Mouse (Mus musculus): ENCODE results near the gene Kdm5b. TPM values are rescaled to one million over a fixed set of nuclear protein-coding genes. Genes with fewer than 3 reads are reported as not detected.
"Not testable (repeated sequence)": the region's sequence is repeated elsewhere in the genome, so short reads cannot be mapped to it uniquely, and the experiment has no call there.

The Kdm5b gene
- total RNA-seq (2017), result 22.2 to 37.2 TPM (median 32.1 TPM) in 3 replicates

DNA sequence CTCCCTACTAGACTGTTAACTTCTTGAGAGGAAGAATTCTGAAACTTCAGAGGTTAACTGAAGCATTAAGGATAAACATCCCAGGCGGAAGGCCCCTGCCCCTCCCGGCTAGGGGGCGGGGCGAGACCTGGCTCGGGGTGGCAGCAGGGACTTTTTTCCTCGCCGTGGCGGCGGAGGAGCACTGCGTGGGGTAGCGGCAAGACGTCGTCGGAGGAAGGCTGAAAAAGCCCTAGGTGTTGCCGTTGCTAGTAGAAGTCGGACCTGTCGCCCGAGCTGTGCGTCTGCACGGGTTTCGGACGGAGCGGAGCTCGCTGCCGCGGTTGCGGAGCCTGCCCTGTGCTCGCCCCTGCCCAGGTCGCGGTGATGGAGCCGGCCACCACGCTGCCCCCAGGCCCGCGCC is at the start of gene Kdm5b:
Kdm5b (plus strand) TSS at position 196 of the 400 bp plus-strand sequence.
- ATAC-seq (replicated peaks; ENCODE audit: insufficient number of reproducible peaks, low FRiP score, low TSS enrichment, poor library complexity, severe bottlenecking), result peak; percentile 38; the same call in 1 of the 2 replicates

GRCm38 (mm10) chr1:134512183-134512582 is 47.8 kb upstream of the Kdm5b start:
- no peak for ATAC-seq (replicated peaks; ENCODE audit: insufficient number of reproducible peaks, low FRiP score, low TSS enrichment, poor library complexity, severe bottlenecking)

DNA sequence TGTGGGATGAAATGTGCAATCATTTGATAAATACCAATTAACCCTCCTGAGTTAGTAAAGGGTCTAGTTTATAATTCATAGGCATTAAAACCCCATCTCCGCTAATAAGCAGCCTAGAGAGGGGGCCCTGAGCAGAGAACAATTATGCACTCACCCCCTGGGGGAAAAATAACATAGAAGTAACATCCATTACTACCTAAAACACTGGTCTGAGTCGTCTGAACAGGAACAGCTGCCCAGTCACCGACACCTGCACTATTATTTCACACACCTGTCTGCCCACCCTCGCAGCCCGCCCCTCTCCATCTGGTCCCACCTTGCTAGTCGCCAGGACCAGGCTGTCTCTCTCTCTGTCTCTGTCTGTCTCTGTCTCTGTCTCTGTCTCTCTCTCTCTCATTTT is 47.4 kb upstream of the Kdm5b start:
- ATAC-seq (replicated peaks; ENCODE audit: insufficient number of reproducible peaks, low FRiP score, low TSS enrichment, poor library complexity, severe bottlenecking), result no peak

DNA sequence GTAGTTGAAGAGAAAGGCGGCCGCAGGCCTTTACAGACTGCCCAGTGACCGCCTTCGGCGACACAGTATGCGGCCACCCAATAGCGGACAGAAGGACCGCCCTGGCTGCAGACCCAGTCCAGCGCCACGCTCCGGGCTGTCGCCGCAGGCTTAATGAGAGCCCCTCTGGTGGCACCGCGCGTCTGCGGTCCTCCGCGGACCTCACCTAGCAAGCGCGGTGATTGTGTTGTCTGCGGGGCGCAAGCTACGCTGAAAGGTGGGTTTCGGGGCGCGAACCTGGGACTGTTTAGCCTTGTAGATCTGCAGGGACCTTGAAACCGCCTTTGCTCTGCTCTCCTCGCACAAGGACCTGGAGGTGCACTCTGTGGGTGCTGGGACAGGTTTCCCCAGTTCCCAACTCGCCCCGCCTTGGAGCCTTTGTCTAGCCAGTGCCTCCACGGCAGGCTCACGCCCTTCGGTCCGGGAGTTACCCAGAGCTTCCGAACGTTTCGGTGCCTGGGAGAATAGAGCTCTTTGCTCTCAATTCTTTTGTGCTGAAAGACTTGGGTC is 46.6 kb upstream of the Kdm5b start:
- ATAC-seq (replicated peaks; ENCODE audit: insufficient number of reproducible peaks, low FRiP score, low TSS enrichment, poor library complexity, severe bottlenecking), result no peak

GRCm38 (mm10) chr1:134513876-134514590 is 45.9 kb upstream of the Kdm5b start:
- ATAC-seq (replicated peaks; ENCODE audit: insufficient number of reproducible peaks, low FRiP score, low TSS enrichment, poor library complexity, severe bottlenecking), result no peak

GRCm38 (mm10) chr1:134515891-134516290 is 44.1 kb upstream of the Kdm5b start:
- ATAC-seq (replicated peaks; ENCODE audit: insufficient number of reproducible peaks, low FRiP score, low TSS enrichment, poor library complexity, severe bottlenecking), result no peak

DNA sequence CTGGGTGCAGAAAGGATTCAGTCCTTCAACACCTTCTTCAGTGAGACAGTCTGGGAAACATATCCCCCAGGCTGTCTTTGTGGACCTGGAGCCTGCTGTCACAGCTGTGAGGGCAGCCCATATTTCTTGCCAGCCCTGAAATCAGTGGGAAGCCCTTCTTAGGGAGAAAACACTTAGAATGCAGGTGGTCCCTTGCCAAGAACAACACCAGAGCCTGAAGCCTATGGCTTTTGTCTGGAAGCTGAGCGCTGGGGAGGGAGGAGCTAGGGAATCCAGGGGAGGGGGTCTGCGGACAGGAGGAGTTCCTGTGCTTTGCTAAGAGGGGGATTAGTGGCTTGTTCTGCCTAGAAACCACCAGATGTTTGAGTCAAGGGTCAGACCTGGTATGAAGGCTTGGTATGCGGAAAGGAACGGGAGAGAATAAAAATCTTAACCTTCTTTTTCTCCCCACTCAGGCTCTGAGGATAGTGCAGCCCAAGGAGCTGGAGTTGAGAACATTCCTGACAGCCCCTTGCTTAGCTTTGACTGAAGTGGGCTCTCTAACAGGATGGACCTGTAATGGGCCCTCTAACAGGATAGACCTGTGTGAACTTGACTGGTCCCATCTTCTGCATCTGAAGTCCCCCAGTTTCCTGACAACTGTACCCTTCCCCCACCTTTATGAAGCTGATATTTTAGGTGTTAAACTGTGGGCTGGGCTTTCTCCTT is 43.3 kb upstream of the Kdm5b start:
- no peak for ATAC-seq (replicated peaks; ENCODE audit: insufficient number of reproducible peaks, low FRiP score, low TSS enrichment, poor library complexity, severe bottlenecking)

GRCm38 (mm10) chr1:134517841-134518240 is 42.1 kb upstream of the Kdm5b start:
- ATAC-seq (replicated peaks; ENCODE audit: insufficient number of reproducible peaks, low FRiP score, low TSS enrichment, poor library complexity, severe bottlenecking), result not testable (repeated sequence)

DNA sequence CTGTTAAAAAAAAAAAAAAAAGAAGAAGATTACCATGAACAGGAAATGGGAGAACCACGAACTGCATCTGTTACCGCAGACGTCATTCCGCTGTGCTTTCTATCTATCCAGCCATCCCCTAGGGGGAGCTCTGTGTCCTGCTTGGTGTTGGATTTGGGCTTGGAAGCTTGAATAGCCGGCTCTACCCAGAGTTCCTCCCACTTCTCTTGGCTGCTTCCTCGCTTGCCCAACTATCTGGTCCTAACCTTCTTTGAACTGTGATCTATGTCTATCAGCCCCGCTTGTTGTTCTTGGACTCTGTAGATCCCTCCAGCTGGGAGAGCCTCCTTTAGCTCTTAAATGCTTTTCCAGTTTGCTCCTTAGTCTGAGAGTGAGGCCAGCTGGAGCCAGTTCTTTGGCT is 41.3 kb upstream of the Kdm5b start:
- ATAC-seq (replicated peaks; ENCODE audit: insufficient number of reproducible peaks, low FRiP score, low TSS enrichment, poor library complexity, severe bottlenecking), result peak; percentile 80

DNA sequence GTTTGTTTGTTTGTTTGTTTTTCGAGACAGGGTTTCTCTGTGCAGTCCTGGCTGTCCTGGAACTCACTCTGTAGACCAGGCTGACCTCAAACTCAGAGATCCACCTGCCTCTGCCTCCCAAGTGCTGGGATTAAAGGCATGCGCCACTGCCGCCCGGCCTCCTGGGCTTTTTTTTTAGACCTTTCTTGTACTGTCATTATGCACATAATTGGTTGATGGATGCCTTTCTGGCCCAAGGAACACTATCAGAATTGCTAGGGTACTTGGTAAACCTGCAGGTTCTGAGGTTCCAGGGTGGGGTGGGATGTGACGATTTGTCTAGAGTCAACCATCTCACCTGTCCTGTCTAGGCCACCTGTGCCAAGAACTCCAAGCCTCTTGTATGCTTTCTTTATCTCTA is 40.8 kb upstream of the Kdm5b start:
- ATAC-seq (replicated peaks; ENCODE audit: insufficient number of reproducible peaks, low FRiP score, low TSS enrichment, poor library complexity, severe bottlenecking), result not testable (repeated sequence)

DNA sequence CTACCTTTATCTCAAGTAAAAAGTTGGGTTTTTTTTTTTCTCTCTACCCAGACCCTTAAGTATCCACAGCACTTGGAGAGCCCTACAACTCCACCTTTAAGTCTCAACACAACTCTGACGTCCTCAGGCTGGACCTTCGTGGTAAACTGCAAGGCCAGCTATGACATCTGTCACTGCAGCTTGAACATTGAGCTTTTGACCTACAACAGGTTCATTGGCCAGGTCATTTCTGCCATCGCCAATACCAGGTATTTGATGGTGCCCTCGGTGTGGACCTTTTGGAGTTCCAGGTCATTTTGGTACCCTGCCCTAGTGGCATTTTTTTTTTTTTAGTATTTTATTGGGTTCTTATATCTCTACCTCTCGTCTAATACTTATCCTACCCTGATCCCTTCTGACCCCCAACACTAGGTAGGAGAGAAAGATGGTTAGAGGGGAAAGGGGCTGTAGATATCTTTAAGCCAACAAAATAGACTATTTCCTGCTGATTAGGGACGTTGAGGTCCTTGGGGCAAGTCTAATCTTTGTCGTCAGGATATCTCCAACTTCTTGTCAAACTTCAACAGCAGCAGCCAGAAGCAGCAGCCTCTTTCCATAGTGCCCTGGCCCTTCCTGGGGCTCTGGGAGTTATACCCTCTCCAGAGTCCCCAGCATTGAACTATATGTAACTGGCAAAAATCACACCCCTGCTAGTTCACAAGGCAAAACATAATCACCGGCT is 39.8 kb upstream of the Kdm5b start:
- ATAC-seq (replicated peaks; ENCODE audit: insufficient number of reproducible peaks, low FRiP score, low TSS enrichment, poor library complexity, severe bottlenecking), result no peak

GRCm38 (mm10) chr1:134521163-134521562 is 38.8 kb upstream of the Kdm5b start:
- ATAC-seq (replicated peaks; ENCODE audit: insufficient number of reproducible peaks, low FRiP score, low TSS enrichment, poor library complexity, severe bottlenecking), result no peak

DNA sequence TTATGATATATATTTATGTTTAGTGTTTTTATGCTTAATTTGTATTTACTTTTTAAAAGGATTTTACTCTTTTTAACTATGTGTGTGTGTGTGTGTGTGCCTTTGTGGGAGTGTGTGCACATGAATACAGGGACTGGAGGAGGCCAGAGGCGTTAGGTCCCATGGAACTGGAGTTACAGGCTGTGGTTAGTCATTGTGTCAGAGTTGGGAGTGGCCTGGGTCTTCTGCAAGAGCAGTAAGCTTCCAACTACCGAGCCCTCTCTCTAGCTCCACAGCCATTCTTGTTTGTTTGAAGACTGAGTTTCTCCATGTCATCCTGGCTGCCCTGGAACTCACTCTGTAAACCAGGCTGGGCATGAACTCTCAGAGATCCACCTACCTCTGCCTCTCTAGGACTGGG is 37.6 kb upstream of the Kdm5b start:
- no peak for ATAC-seq (replicated peaks; ENCODE audit: insufficient number of reproducible peaks, low FRiP score, low TSS enrichment, poor library complexity, severe bottlenecking)

GRCm38 (mm10) chr1:134524424-134524823 is 35.5 kb upstream of the Kdm5b start:
- ATAC-seq (replicated peaks; ENCODE audit: insufficient number of reproducible peaks, low FRiP score, low TSS enrichment, poor library complexity, severe bottlenecking), result peak; percentile 56; the same call in 1 of the 2 replicates

DNA sequence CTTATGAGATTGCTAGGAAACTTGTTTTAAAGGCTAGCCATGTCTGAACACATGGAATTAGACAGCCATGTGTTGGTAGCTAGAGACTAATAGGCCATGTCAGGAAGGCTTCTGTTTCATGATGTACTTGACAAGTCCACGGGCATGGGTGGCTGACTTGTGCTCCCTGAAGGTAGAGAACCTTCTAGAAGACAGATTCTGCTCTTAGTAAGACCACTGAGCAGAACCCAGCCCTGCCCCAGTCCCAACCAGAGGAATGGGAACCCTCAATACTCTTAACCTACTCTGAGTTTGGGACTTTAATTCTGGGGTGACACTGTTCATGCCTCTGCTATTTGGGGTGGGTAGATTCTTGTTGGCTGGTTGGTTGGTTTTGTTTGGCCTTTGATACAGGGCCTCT is 35.0 kb upstream of the Kdm5b start:
- no peak for ATAC-seq (replicated peaks; ENCODE audit: insufficient number of reproducible peaks, low FRiP score, low TSS enrichment, poor library complexity, severe bottlenecking)

GRCm38 (mm10) chr1:134526752-134527151 is 33.2 kb upstream of the Kdm5b start:
- no peak for ATAC-seq (replicated peaks; ENCODE audit: insufficient number of reproducible peaks, low FRiP score, low TSS enrichment, poor library complexity, severe bottlenecking)

DNA sequence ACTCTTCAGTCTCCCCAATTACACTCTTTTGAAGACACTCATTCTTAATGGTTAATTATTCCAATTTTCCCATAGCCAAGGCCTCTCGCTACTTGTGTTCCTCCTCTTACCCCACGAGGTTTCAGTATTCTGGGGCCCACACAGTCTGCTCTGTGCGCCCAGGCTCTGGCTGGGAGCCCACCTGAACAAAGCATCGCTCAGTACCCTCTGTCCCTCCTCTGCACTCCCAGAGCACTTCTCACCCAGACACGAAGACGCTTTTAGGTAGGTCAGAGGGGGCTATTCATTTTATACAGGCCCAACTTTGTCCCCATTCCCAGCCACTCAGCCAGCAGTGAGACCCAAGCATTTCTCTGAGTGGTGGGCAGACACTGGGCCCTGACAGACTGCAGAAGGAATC is 29.4 kb upstream of the Kdm5b start:
- no peak for ATAC-seq (replicated peaks; ENCODE audit: insufficient number of reproducible peaks, low FRiP score, low TSS enrichment, poor library complexity, severe bottlenecking)

DNA sequence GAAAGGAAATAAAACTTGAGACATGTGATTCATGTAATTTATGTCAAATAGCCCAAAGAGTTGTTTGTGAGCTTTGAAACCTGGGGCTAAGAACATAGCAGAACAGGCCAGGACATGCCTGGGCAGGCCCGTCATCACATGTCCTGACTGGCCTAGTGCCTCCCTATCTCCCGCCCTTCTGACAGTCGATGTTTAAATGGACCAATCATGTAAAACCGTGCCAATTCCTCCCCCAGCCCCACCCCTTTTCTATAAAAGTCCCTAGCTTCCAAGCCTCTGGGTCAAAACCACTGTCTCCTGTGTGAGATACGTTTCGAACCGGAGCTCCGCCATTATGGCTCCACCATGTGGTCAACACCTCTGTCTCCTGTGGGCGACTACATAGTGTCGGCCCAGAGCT is 26.3 kb upstream of the Kdm5b start:
- ATAC-seq (replicated peaks; ENCODE audit: insufficient number of reproducible peaks, low FRiP score, low TSS enrichment, poor library complexity, severe bottlenecking), result not testable (repeated sequence)

- no peak for ATAC-seq (replicated peaks; ENCODE audit: insufficient number of reproducible peaks, low FRiP score, low TSS enrichment, poor library complexity, severe bottlenecking)
Observed at GRCm38 (mm10) chr1:134535054-134535453, 24.9 kb upstream of the Kdm5b start.
